Mouse (Mus musculus): Measurements from ENCODE around the gene Snrpa. TPM values are rescaled to one million over a fixed set of nuclear protein-coding genes. Genes with fewer than 3 reads are reported as not detected.

The Snrpa gene
- polyA plus RNA-seq, 1 experiment = 176 TPM

- H3K4me3 ChIP-seq (ENCODE audit: insufficient read depth, low read length) = peak overlapping the region; percentile 97; the same call in 1 of the 2 replicates
- TF ChIP-seq POLR2A (IDR thresholded peaks at IDR 0.05; ENCODE audit: extremely low read depth, insufficient read depth, low read length) (no peak), CTCF (IDR thresholded peaks at IDR 0.05; ENCODE audit: extremely low read depth, insufficient read depth, low read length) (no peak)
- no peak overlapping the region for H3K27ac ChIP-seq (ENCODE audit: insufficient read depth, low read length)
- H3K4me1 ChIP-seq (ENCODE audit: control insufficient read depth, insufficient read depth, low read length) = peaks cover 17% of the 10 kb centered on the region; the same call in 1 of the 2 replicates
These were observed 32.6 kb downstream of the Snrpa start for GRCm38 (mm10) chr7:27163450-27163805.

DNA sequence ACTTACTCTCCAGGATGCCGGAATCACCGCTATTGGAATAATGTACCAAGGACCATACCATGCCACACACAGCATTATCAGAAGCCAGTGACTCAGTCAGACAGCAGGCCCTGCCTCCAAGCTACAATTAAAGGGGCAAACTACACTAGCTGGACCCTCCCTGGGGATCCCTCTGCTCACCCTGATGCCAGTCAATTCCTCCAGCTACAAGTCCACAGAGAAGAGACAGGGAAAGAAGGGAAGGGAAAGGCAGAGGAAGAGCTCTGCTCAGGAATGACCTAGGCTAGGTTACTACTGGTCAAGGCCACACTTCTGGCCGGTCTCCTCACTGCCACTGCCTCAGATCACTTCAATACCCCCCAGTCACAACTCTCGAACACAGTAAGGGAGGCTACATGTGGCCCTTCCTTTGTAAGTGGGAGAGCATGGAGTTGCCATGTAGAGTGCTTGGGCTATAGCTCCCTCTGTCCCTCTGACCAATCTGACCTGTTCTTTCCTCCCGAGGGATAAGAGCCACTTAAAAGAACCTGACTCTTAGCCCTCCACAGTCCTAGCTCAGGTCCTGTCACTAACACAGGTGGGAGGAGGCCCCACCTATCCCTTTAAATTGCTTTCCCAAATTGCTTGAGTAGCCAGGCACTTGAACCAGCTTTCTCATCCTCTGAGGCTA is 33.2 kb downstream of the Snrpa start:
- TF ChIP-seq POLR2A (IDR thresholded peaks at IDR 0.05; ENCODE audit: extremely low read depth, insufficient read depth, low read length) (no peak), CTCF (IDR thresholded peaks at IDR 0.05; ENCODE audit: extremely low read depth, insufficient read depth, low read length) (no peak)
- H3K27ac ChIP-seq (ENCODE audit: insufficient read depth, low read length) = no peak overlapping the region
- H3K4me1 ChIP-seq (ENCODE audit: control insufficient read depth, insufficient read depth, low read length) = peaks cover 17% of the 10 kb centered on the region; the same call in 1 of the 2 replicates
- peak overlapping the region; percentile 97; the same call in 1 of the 2 replicates for H3K4me3 ChIP-seq (ENCODE audit: insufficient read depth, low read length)

GRCm38 (mm10) chr7:27161744-27162143 is 34.3 kb downstream of the Snrpa start:
- no peak overlapping the region for H3K27ac ChIP-seq (ENCODE audit: insufficient read depth, low read length)
- no peak overlapping the region for H3K4me3 ChIP-seq (ENCODE audit: insufficient read depth, low read length)
- peaks cover 14% of the 10 kb centered on the region; the same call in 1 of the 2 replicates for H3K4me1 ChIP-seq (ENCODE audit: control insufficient read depth, insufficient read depth, low read length)
- TF ChIP-seq POLR2A (IDR thresholded peaks at IDR 0.05; ENCODE audit: extremely low read depth, insufficient read depth, low read length) = no peak
- no peak for TF ChIP-seq CTCF (IDR thresholded peaks at IDR 0.05; ENCODE audit: extremely low read depth, insufficient read depth, low read length)

DNA sequence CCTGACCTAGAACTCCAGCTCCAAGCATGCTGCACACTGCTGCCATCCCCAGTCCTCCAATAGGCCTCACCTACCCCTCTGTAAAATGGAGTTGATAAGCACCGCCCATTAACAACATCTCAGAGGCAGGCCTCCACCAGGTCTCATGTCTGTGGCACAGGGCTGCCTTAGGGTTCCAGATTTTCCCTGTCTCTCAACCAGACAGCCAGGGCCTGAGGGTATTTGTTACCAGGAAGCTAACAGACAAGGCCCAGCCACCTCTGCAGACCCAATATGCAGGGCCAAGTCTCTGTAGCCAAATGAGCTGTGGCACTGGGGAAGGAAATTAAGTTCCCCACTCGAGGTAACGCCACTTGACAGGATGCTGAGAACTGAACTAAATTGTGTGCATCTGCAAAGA is 35.1 kb downstream of the Snrpa start:
- TF ChIP-seq CTCF (IDR thresholded peaks at IDR 0.05; ENCODE audit: extremely low read depth, insufficient read depth, low read length) (no peak), POLR2A (IDR thresholded peaks at IDR 0.05; ENCODE audit: extremely low read depth, insufficient read depth, low read length) (no peak)
- Histone ChIP-seq H3K4me3 (ENCODE audit: insufficient read depth, low read length) (no peak overlapping the region), H3K4me1 (ENCODE audit: control insufficient read depth, insufficient read depth, low read length) (peaks cover 14% of the 10 kb centered on the region; the same call in 1 of the 2 replicates), H3K27ac (ENCODE audit: insufficient read depth, low read length) (no peak overlapping the region)

GRCm38 (mm10) chr7:27159882-27160281 is 36.2 kb downstream of the Snrpa start:
- H3K4me3 ChIP-seq (ENCODE audit: insufficient read depth, low read length) = no peak overlapping the region
- peaks cover 16% of the 10 kb centered on the region; the same call in 1 of the 2 replicates for H3K4me1 ChIP-seq (ENCODE audit: control insufficient read depth, insufficient read depth, low read length)

DNA sequence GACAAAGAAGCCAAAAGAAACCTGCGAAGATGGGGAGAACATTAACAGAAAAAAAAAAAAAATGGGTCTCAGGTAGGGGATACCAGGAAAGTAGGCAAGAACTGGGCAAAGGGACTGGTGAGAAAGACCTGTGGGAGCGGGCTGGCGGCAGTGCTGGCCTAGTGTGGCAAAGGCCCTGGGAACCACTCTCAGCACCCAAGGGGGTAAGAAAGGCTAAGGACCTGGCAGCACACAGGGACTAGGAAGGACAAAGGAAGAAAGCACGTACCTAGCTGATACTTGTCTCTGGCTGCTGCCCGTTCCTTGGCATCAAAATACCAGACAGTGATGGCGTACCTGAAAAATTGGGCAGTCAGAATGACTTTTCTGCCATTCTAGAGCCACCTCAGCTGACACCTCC is 36.8 kb downstream of the Snrpa start:
- Histone ChIP-seq H3K4me3 (ENCODE audit: insufficient read depth, low read length) (no peak overlapping the region), H3K4me1 (ENCODE audit: control insufficient read depth, insufficient read depth, low read length) (peaks cover 14% of the 10 kb centered on the region; the same call in 1 of the 2 replicates), H3K27ac (ENCODE audit: insufficient read depth, low read length) (no peak overlapping the region)
- TF ChIP-seq CTCF (IDR thresholded peaks at IDR 0.05; ENCODE audit: extremely low read depth, insufficient read depth, low read length) (no peak), POLR2A (IDR thresholded peaks at IDR 0.05; ENCODE audit: extremely low read depth, insufficient read depth, low read length) (no peak)

More at GRCm38 (mm10) chr7:27159882-27160281, 36.2 kb downstream of the Snrpa start:
- H3K27ac ChIP-seq (ENCODE audit: insufficient read depth, low read length) = no peak overlapping the region
- TF ChIP-seq POLR2A (IDR thresholded peaks at IDR 0.05; ENCODE audit: extremely low read depth, insufficient read depth, low read length) (no peak), CTCF (IDR thresholded peaks at IDR 0.05; ENCODE audit: extremely low read depth, insufficient read depth, low read length) (peak; percentile 78)

- no peak overlapping the region for H3K27ac ChIP-seq (ENCODE audit: insufficient read depth, low read length)
- no peak overlapping the region for H3K4me3 ChIP-seq (ENCODE audit: insufficient read depth, low read length)
- H3K4me1 ChIP-seq (ENCODE audit: control insufficient read depth, insufficient read depth, low read length) = peaks cover 12% of the 10 kb centered on the region; the same call in 1 of the 2 replicates
- no peak for TF ChIP-seq POLR2A (IDR thresholded peaks at IDR 0.05; ENCODE audit: extremely low read depth, insufficient read depth, low read length)
These were observed 37.9 kb downstream of the Snrpa start for GRCm38 (mm10) chr7:27158171-27158570.

DNA sequence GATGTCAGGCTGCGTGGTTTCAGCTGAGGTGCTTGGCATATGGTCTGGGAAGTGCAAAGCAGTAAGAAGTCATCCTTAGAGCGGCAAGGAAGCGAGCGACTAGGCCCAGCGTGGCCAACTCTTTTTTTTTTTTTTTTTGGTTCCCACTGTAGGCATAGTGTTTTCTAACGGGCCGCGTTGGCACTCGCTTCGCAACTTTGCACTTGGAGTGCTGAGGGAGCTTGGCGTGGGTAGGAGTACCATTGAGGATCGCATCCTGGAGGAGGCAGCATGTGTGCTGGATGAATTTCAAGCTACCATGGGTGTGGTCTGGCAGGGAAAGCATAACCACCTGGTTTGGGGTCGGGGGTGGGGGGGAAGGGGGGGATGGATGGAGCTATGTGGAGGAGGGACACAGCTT is 40.1 kb downstream of the Snrpa start:
- TF ChIP-seq POLR2A (IDR thresholded peaks at IDR 0.05; ENCODE audit: extremely low read depth, insufficient read depth, low read length) = no peak
- no peak for TF ChIP-seq CTCF (IDR thresholded peaks at IDR 0.05; ENCODE audit: extremely low read depth, insufficient read depth, low read length)
- H3K4me3 ChIP-seq (ENCODE audit: insufficient read depth, low read length) = no peak overlapping the region
- H3K4me1 ChIP-seq (ENCODE audit: control insufficient read depth, insufficient read depth, low read length) = peaks cover 7% of the 10 kb centered on the region; the same call in 1 of the 2 replicates
- H3K27ac ChIP-seq (ENCODE audit: insufficient read depth, low read length) = no peak overlapping the region

GRCm38 (mm10) chr7:27153205-27153764 is 42.8 kb downstream of the Snrpa start, which contains the start of gene Cyp2t4:
Gene Cyp2t4 (plus strand): TSS chr7:27153714.
- no peak for TF ChIP-seq CTCF (IDR thresholded peaks at IDR 0.05; ENCODE audit: extremely low read depth, insufficient read depth, low read length)
- no peak for TF ChIP-seq POLR2A (IDR thresholded peaks at IDR 0.05; ENCODE audit: extremely low read depth, insufficient read depth, low read length)
- Histone ChIP-seq H3K4me3 (ENCODE audit: insufficient read depth, low read length) (no peak within 1 kb of the TSS), H3K4me1 (ENCODE audit: control insufficient read depth, insufficient read depth, low read length) (0 out of 2 replicates have a peak, but pooled peaks cover 2% of the 10 kb centered on the region), H3K27ac (ENCODE audit: insufficient read depth, low read length) (0 out of 2 replicates have a peak within 1 kb of the TSS, but pooled peaks have one; percentile 15)

Other genes starting within 250 kb of the Snrpa start
- not detected in 2 replicates for gene Cyp2a12, start 167.2 kb downstream of the Snrpa start, polyA plus RNA-seq (2012; rRNA removed)
- 1.3 and 1.7 TPM in 2 replicates for gene Cyp2f2, start 76.4 kb downstream of the Snrpa start, polyA plus RNA-seq (2012; rRNA removed)
- not detected in 2 replicates for gene Cyp2t4, start 42.6 kb downstream of the Snrpa start, polyA plus RNA-seq (2012; rRNA removed)
- 111 and 112 TPM in 2 replicates for gene Egln2, start 29.5 kb downstream of the Snrpa start, polyA plus RNA-seq (2012; rRNA removed)
- gene Rab4b, start 17.4 kb downstream of the Snrpa start, polyA plus RNA-seq (2012; rRNA removed) = 150 and 154 TPM in 2 replicates
- gene Gm21983, start 15.2 kb downstream of the Snrpa start, polyA plus RNA-seq (2012; rRNA removed) = not detected in 2 replicates
- gene Mia, start 15.1 kb downstream of the Snrpa start, polyA plus RNA-seq (2012; rRNA removed) = 4.8 and 7.7 TPM in 2 replicates
- 14.9 and 15.2 TPM in 2 replicates for gene BC024978, start 490 bp downstream of the Snrpa start, polyA plus RNA-seq (2012; rRNA removed)
- 5.8 and 6.8 TPM in 2 replicates for gene Itpkc, start 32.4 kb upstream of the Snrpa start, polyA plus RNA-seq (2012; rRNA removed)
- gene Coq8b, start 36.8 kb upstream of the Snrpa start, polyA plus RNA-seq (2012; rRNA removed) = 30.6 and 31.8 TPM in 2 replicates
- 108 TPM in 2 replicates for gene Numbl, start 62.2 kb upstream of the Snrpa start, polyA plus RNA-seq (2012; rRNA removed)
- 54.5 and 62.3 TPM in 2 replicates for gene Ltbp4, start 141.4 kb upstream of the Snrpa start, polyA plus RNA-seq (2012; rRNA removed)
- 64.2 and 73.8 TPM in 2 replicates for gene Shkbp1, start 159.7 kb upstream of the Snrpa start, polyA plus RNA-seq (2012; rRNA removed)
- 0.75 TPM in 1 of 2 replicates, not detected in the other for gene Gm20479, start 161.1 kb upstream of the Snrpa start, polyA plus RNA-seq (2012; rRNA removed)